Mouse (Mus musculus): ENCODE results near the gene Zfp9. TPM values are rescaled to one million over a fixed set of nuclear protein-coding genes. Genes with fewer than 3 reads are reported as not detected.

Gene Zfp9
- polyA plus RNA-seq, 1 experiment from 2014 or later: 0.49 TPM

GRCm38 (mm10) chr6:118419050-118419920, 59.8 kb downstream of the Zfp9 start, which contains the start of gene Bms1:
Bms1 (minus strand) TSS chr6:118419474.
- Histone ChIP-seq H3K79me2 (ENCODE audit: inconsistent target) (peaks cover 23% of the 10 kb centered on the region), H3K36me3 (ENCODE audit: inconsistent target) (peaks cover 27% of the 10 kb centered on the region), H3K27ac (peak within 1 kb of the TSS; percentile 54), H3K4me3 (ENCODE audit: inconsistent target) (peak within 1 kb of the TSS; percentile 90)
- under 1% methylated on average over 67 of the region's 67 CpGs for WGBS (ENCODE audit: missing documents)

Other genes starting within 250 kb of the Zfp9 start
- gene Bms1, start 59.8 kb downstream of the Zfp9 start, polyA plus RNA-seq (2018): 15.9 to 33.1 TPM (median 27.8 TPM) in 3 replicates
- 0.88 to 1.5 TPM (median 0.90 TPM) in 3 replicates for gene Zfp248, start 23.8 kb downstream of the Zfp9 start, polyA plus RNA-seq (2018)
- 2.6 to 4.8 TPM (median 3.3 TPM) in 3 replicates for gene Ankrd26, start 82.9 kb upstream of the Zfp9 start, polyA plus RNA-seq (2018)

All from macrophage (primary cell).